Mouse (Mus musculus): ENCODE data around the gene Trim47. TPM values are rescaled to one million over a fixed set of nuclear protein-coding genes. Genes with fewer than 3 reads are reported as not detected.

Gene Trim47
- total and polyA plus RNA-seq, 2 experiments from 2014 or later: 9.0 to 16.8 TPM

GRCm38 (mm10) chr11:116103572-116103971 lies 23.4 kb downstream of the Trim47 start:
- no peak for TF ChIP-seq CTCF (IDR thresholded peaks at IDR 0.05)
- H3K4me2 ChIP-seq (ENCODE audit: low read depth, low read length, poor library complexity, severe bottlenecking): no peak overlapping the region
- H3K27me3 ChIP-seq (ENCODE audit: insufficient read depth, low read length): peaks cover 22% of the 10 kb centered on the region
- WGBS: 79% methylated on average over 12 of the region's 12 CpGs
- no peak overlapping the region for H3K4me3 ChIP-seq (ENCODE audit: low read depth, low read length)
- H3K27ac ChIP-seq (ENCODE audit: low read depth, low read length): 0 out of 2 replicates have a peak overlapping the region, but pooled peaks have one; percentile 26
- H3K9ac ChIP-seq (replicated peaks; ENCODE audit: low read length, poor library complexity, severe bottlenecking): no peak overlapping the region
- H3K36me3 ChIP-seq (ENCODE audit: insufficient read depth, low read length): no peaks in the 10 kb centered on the region
- DNase-seq (ENCODE audit: low spot score) (no peak), ATAC-seq (ENCODE audit: low FRiP score) (no peak)
- H3K9me3 ChIP-seq (ENCODE audit: low read length): no peaks in the 10 kb centered on the region
- no peaks in the 10 kb centered on the region for H3K4me1 ChIP-seq (ENCODE audit: insufficient read depth, low read length)

GRCm38 (mm10) chr11:116102472-116102871 lies 24.5 kb downstream of the Trim47 start:
- H3K4me3 ChIP-seq (ENCODE audit: low read depth, low read length): no peak overlapping the region
- H3K27ac ChIP-seq (ENCODE audit: low read depth, low read length): peak overlapping the region; percentile 73
- no peaks in the 10 kb centered on the region for H3K36me3 ChIP-seq (ENCODE audit: insufficient read depth, low read length)
- no peaks in the 10 kb centered on the region for H3K4me1 ChIP-seq (ENCODE audit: insufficient read depth, low read length)
- no peak overlapping the region for H3K4me2 ChIP-seq (ENCODE audit: low read depth, low read length, poor library complexity, severe bottlenecking)
- no peak overlapping the region for H3K9ac ChIP-seq (replicated peaks; ENCODE audit: low read length, poor library complexity, severe bottlenecking)
- H3K9me3 ChIP-seq (ENCODE audit: low read length): no peaks in the 10 kb centered on the region
- no peak for DNase-seq (ENCODE audit: low spot score)
- H3K27me3 ChIP-seq (ENCODE audit: insufficient read depth, low read length): peaks cover 13% of the 10 kb centered on the region
- 50% methylated on average over 3 of the region's 4 CpGs for WGBS
- TF ChIP-seq CTCF (IDR thresholded peaks at IDR 0.05): no peak
- no peak for ATAC-seq (ENCODE audit: low FRiP score)

GRCm38 (mm10) chr11:116101931-116102381 lies 25.1 kb downstream of the Trim47 start:
- Histone ChIP-seq H3K9ac (replicated peaks; ENCODE audit: low read length, poor library complexity, severe bottlenecking) (no peak overlapping the region), H3K4me1 (ENCODE audit: insufficient read depth, low read length) (no peaks in the 10 kb centered on the region), H3K4me3 (ENCODE audit: low read depth, low read length) (no peak overlapping the region), H3K27ac (ENCODE audit: low read depth, low read length) (peak overlapping the region; percentile 73), H3K4me2 (ENCODE audit: low read depth, low read length, poor library complexity, severe bottlenecking) (no peak overlapping the region), H3K36me3 (ENCODE audit: insufficient read depth, low read length) (no peaks in the 10 kb centered on the region), H3K9me3 (ENCODE audit: low read length) (no peaks in the 10 kb centered on the region), H3K27me3 (ENCODE audit: insufficient read depth, low read length) (peaks cover 8% of the 10 kb centered on the region)
- 29% methylated on average over 10 of the region's 11 CpGs for WGBS
- TF ChIP-seq CTCF (IDR thresholded peaks at IDR 0.05): no peak
- DNase-seq (ENCODE audit: low spot score) (peak; percentile 63), ATAC-seq (ENCODE audit: low FRiP score) (peak; percentile 47; the same call in 1 of the 2 replicates)

- Histone ChIP-seq H3K27ac (ENCODE audit: low read depth, low read length) (no peak overlapping the region), H3K4me1 (ENCODE audit: insufficient read depth, low read length) (no peaks in the 10 kb centered on the region), H3K9me3 (ENCODE audit: low read length) (no peaks in the 10 kb centered on the region), H3K4me3 (ENCODE audit: low read depth, low read length) (no peak overlapping the region), H3K36me3 (ENCODE audit: insufficient read depth, low read length) (no peaks in the 10 kb centered on the region), H3K27me3 (ENCODE audit: insufficient read depth, low read length) (no peaks in the 10 kb centered on the region; the same call in 1 of the 2 replicates), H3K9ac (replicated peaks; ENCODE audit: low read length, poor library complexity, severe bottlenecking) (no peak overlapping the region), H3K4me2 (ENCODE audit: low read depth, low read length, poor library complexity, severe bottlenecking) (no peak overlapping the region)
- DNase-seq (ENCODE audit: low spot score) (no peak), ATAC-seq (ENCODE audit: low FRiP score) (no peak)
- TF ChIP-seq CTCF (IDR thresholded peaks at IDR 0.05): no peak
- 84% methylated on average over 7 of the region's 7 CpGs for WGBS
These were observed 26.2 kb downstream of the Trim47 start for GRCm38 (mm10) chr11:116100839-116101238.

GRCm38 (mm10) chr11:116100385-116100784 lies 26.6 kb downstream of the Trim47 start:
- Histone ChIP-seq H3K27ac (ENCODE audit: low read depth, low read length) (no peak overlapping the region), H3K4me3 (ENCODE audit: low read depth, low read length) (no peak overlapping the region), H3K9ac (replicated peaks; ENCODE audit: low read length, poor library complexity, severe bottlenecking) (no peak overlapping the region), H3K4me2 (ENCODE audit: low read depth, low read length, poor library complexity, severe bottlenecking) (no peak overlapping the region), H3K36me3 (ENCODE audit: insufficient read depth, low read length) (no peaks in the 10 kb centered on the region), H3K4me1 (ENCODE audit: insufficient read depth, low read length) (no peaks in the 10 kb centered on the region), H3K9me3 (ENCODE audit: low read length) (no peaks in the 10 kb centered on the region), H3K27me3 (ENCODE audit: insufficient read depth, low read length) (no peaks in the 10 kb centered on the region; the same call in 1 of the 2 replicates)
- no peak for DNase-seq (ENCODE audit: low spot score)
- ATAC-seq (ENCODE audit: low FRiP score): no peak
- 82% methylated on average over 6 of the region's 6 CpGs for WGBS
- TF ChIP-seq CTCF (IDR thresholded peaks at IDR 0.05): no peak

GRCm38 (mm10) chr11:116099462-116099861 lies 27.5 kb downstream of the Trim47 start:
- no peaks in the 10 kb centered on the region for H3K36me3 ChIP-seq (ENCODE audit: insufficient read depth, low read length)
- no peak for DNase-seq (ENCODE audit: low spot score)
- 89% methylated on average over 6 of the region's 6 CpGs for WGBS

More at GRCm38 (mm10) chr11:116099462-116099861, 27.5 kb downstream of the Trim47 start:
- no peak overlapping the region for H3K4me2 ChIP-seq (ENCODE audit: low read depth, low read length, poor library complexity, severe bottlenecking)
- no peak overlapping the region for H3K4me3 ChIP-seq (ENCODE audit: low read depth, low read length)
- H3K27me3 ChIP-seq (ENCODE audit: insufficient read depth, low read length): no peaks in the 10 kb centered on the region; the same call in 1 of the 2 replicates
- ATAC-seq (ENCODE audit: low FRiP score): no peak
- TF ChIP-seq CTCF (IDR thresholded peaks at IDR 0.05): no peak
- no peaks in the 10 kb centered on the region for H3K9me3 ChIP-seq (ENCODE audit: low read length)
- no peaks in the 10 kb centered on the region for H3K4me1 ChIP-seq (ENCODE audit: insufficient read depth, low read length)
- no peak overlapping the region for H3K9ac ChIP-seq (replicated peaks; ENCODE audit: low read length, poor library complexity, severe bottlenecking)
- no peak overlapping the region for H3K27ac ChIP-seq (ENCODE audit: low read depth, low read length)

Measured in midbrain, postnatal 0 days (tissue).